Mouse (Mus musculus) frontal cortex, adult 2 months (tissue): ENCODE measurements at regions not wholly inside any gene's neighbourhood (a gene's known extent, or its start where the extent isn't known, plus 50 kb on each side); places are given as distances from the start of the nearest gene placed in this dataset.

ENCODE experiments used
- DNase-seq, 2 experiments: peaks; one replicate each; pipeline ENCODE4 v3.0.0; 2022; ENCODE audit warnings: low spot score in 1 of 2; ENCODE audit errors: extremely low spot score in 1 of 2

DNA sequence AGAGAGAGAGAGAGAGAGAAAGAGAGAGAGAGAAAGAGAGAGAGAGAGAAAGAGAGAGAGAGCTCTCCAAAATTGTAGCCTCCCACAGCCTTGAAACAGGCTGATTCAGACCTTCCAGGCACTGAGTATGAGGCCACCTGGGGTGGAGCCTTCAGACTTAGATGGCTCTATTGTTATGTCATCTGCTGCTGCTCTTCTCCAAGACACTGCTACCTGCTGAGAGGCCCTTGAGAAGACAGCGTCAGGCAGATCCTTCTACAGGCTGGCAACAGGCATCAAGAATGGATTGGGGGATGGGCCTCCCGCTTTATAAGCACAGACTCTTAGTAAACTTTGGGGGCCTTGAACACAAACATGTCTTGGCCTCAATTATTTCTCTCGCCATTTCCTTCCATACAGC, 1340.9 kb upstream of the Adgrl3 start:
- no peak for DNase-seq

DNA sequence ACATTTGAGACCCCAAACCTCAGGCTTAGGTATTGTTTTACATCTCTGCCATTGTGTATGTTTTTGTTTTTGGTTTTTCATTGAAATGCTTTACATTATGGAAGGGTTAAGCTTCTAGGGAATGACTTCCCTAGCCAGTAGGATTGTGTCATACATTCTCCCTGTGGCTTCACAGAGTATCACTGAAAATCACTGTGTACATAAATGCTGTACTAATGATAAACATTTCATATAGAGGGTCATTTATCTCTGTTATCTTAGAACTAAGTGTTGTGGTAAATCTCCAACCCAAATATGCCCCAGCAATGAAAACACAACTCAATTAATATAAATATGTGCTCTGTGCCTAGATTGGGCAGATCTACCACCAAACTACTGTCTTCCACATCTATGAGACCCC, 1339.6 kb upstream of the Adgrl3 start:
- no peak for DNase-seq

DNA sequence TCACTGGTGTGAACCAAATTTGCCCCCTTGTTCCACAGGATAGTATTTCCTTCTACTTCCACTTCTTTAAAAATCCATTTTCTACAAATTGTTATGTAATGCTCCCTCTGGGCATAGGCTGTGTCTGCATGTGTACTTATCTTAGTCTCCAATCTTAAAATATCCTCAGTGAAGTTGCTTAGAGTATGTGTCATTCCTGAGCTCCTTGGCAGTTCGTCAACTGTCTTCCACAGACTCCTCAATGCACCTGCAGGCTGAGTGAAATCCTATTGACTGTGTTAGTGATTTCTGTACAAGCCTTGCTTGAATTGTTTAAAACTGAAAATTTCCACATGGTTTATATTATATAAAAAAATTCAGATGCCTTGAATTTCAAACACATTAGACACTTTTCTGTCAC, 1313.3 kb upstream of the Adgrl3 start:
- DNase-seq: peak; percentile 44 to 64

DNA sequence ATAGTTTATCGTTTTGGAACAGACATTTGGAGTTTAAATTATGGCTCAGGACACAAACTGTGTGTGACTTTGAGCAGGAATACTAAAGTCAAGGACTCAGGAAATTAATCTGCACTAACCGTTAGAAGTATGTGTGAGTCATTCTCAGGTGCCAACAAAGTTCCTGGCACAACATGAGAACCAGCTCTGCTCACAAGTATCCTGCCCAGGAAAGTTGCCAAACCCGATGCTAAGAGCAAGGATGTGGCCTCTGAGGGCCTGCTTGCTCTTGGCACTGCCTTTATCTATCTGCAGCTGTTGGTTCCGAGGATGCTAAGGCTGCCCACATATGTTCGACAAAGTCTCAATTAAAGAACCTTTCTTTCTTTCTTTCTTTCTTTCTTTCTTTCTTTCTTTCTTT, 1285.1 kb upstream of the Adgrl3 start:
- DNase-seq: peak in 1 of 2 experiments; percentile 11

DNA sequence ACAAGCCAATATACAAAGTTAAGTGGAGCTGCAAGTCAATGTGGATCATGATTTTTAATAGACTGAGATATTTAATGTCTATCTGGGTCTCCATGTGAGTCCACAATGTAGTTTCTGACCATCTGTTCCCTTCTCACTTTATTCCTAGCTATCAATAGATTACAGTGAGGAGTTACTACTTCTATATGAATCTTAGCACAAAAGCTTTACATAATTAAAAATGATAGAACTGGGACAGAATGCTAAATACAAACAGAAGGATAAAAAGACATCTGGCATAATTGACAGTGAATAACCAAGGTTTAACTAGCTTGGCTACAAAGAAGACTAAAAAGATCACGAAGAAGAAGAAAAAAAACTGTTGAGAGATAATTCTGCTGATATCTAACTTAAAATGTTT, 1235.5 kb upstream of the Adgrl3 start:
- DNase-seq: peak in 1 of 2 experiments; percentile 1

DNA sequence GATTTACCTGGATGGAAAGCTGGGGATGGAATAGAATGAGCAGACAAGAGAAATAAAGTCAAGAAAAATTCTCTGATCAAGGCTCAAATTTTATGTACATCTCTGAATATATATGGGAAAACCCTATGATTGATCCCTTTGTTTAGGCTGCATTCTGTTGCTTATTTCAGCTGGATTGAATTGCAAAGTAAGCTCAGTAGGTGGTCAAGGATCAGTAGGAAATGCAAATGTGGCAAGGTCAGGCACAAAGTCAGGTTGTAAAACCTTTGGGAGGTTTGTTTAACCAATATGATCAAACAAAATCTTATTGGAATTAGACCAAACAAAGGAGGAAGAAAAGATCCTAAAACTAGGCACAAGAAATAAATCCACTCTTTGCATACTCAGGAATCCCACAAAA, 1193.4 kb upstream of the Adgrl3 start:
- no peak for DNase-seq

DNA sequence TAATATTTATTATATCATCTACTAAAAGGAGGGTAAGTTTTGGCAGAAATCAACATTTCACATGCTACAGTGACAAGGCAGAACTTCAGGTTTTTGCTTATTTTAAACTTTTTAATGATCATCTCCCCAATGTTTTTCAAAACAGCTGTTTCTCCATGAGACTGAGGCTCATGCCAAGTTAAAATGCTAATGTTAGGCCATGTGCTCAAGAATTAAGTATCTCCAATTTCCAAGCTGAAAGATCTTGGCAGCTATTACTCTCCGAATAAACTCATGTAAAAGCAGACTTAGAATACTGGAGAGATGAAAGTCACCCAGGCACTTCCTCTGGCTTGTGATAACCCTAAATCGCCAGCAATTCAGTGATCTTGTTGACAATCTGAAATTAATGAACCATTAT, 1173.5 kb upstream of the Adgrl3 start:
- DNase-seq: no peak

DNA sequence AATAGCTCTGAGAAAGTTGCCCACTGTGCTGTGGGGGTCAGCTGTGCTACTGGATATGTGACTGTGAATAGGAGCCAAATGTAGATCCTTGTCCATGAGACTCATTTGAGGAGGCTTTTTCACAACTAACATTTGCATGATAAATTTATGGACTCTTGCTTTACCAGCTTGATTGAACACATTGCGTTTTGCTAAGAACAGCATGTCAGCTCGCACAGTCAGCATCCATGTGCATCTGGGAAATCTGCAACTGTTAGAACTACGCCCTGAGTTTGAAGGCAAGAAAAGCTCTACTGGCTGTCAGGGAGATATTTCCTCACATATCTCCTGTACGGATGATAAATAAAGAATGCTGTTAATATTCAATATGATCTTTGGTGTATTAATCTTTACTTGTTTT, 1164.1 kb upstream of the Adgrl3 start:
- no peak for DNase-seq

DNA sequence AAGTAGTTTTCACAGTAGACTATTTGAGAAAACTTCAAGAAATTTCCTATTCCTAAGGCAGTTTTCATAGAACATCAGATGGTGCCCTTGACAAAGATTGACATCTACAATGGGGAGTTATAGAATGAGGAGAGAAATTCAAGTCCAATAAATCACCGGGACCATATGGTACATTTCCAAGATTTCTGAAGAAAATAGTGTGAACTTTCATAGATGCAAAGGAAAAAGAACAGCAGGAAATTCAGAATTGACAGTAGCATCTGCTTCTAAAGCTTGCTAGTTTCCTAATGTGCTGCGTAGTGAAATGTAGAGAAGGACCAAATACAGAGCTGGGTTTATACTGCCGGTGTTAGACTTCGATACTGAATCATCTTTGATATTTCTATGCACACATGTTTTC, 1119.2 kb upstream of the Adgrl3 start:
- peak in 1 of 2 experiments; percentile 20 for DNase-seq

DNA sequence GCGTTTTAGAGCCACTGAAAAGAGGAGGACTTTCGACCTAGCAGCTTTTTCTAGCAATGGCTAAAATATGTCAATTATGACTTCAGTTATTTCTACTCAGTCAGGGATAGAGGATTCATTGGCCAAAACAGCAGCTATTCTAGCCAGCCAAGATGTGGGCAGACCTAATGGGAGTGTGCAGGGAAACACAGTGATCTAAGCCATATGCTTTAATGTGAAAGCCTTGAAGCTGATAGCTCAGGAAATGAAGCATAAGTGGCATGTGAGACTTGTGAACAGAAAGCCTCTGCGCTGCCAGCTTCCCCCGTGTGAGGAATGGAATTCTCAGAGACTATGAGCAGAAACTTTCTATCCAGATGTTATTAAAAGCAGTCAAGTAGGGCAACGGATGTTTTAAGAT, 1114.6 kb upstream of the Adgrl3 start:
- DNase-seq: peak; percentile 6 to 30
